Mouse (Mus musculus): ENCODE measurements around the gene Yeats4. TPM values are rescaled to one million over a fixed set of nuclear protein-coding genes. Genes with fewer than 3 reads are reported as not detected.

The Yeats4 gene
- 65.3 and 67.0 TPM in 2 replicates for polyA plus RNA-seq (2015; fragmentation: Nextera tagmentation; extraction: Ambion mirVana)

DNA sequence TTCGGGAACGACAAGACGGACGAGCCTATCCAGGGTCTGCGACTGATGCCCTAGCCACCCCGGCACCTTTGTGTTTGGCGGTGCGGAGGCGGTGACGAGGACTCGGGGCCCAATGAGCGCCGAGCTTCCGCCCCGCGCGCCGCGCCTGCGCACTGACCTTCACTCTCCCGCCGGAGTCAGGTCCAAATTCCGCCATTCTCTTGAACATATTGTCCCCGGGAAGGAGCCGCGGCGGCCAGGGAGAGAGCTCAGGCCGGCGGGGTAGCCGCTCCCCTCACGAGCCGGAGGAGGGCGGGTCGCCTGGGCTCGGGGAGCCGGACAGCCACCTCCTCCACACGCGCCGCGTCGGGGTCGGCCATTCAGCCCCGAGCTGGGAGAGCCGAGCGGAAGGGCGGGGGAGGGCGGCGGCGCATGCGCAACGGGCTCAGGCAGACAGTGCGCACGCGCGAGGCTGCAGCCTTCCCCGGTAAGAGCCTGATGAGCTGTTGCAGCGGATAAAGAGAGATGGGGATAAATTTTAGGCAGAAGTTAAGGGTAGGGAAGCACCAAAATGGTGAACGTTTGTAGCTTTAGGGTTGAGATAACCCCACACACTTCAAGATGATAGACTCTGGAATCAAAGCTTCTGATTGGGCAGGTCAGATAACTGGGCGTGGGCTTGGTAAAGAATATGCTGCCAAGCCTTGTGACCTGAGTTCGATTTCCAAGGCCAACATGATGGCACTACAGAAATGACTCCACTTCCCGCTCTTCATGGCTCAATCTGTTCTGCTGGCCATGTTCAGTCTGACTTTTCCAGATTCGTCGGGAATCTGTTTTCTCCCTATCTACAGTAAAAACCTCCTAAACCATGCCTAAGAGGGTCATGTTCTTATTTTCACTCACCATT, at the start of gene Yeats4:
TSS of gene Yeats4 (minus strand) at position 406 of the 889 bp plus-strand sequence.
- TF ChIP-seq CTCF (IDR thresholded peaks at IDR 0.05; ENCODE audit: low read depth) = 0 out of 2 replicates have a peak, but pooled peaks have one; percentile 5
- H3K4me1 ChIP-seq (replicated peaks; ENCODE audit: insufficient read depth, low read length) = no peaks in the 10 kb centered on the region; the same call in 1 of the 2 replicates
- H3K27me3 ChIP-seq (ENCODE audit: insufficient read depth, low read length) = no peaks in the 10 kb centered on the region
- peak within 1 kb of the TSS; percentile 51 for H3K4me3 ChIP-seq (replicated peaks; ENCODE audit: low read depth, low read length)
- peak within 1 kb of the TSS; percentile 95 for H3K27ac ChIP-seq
- H3K9ac ChIP-seq (ENCODE audit: low read depth, low read length) = peak within 1 kb of the TSS; percentile 73
- 2% methylated on average over 63 of the region's 63 CpGs for WGBS
- DNase-seq (ENCODE audit: low spot score) (peak; percentile 96), ATAC-seq (replicated peaks; ENCODE audit: low FRiP score, low read depth) (peak; percentile 93)
- H3K36me3 ChIP-seq (ENCODE audit: insufficient read depth, low read length) = 0 out of 2 replicates have a peak, but pooled peaks cover 19% of the 10 kb centered on the region
- peak within 1 kb of the TSS; percentile 88 for H3K4me2 ChIP-seq (ENCODE audit: low read length)
- H3K9me3 ChIP-seq (replicated peaks; ENCODE audit: low read length) = no peaks in the 10 kb centered on the region

DNA sequence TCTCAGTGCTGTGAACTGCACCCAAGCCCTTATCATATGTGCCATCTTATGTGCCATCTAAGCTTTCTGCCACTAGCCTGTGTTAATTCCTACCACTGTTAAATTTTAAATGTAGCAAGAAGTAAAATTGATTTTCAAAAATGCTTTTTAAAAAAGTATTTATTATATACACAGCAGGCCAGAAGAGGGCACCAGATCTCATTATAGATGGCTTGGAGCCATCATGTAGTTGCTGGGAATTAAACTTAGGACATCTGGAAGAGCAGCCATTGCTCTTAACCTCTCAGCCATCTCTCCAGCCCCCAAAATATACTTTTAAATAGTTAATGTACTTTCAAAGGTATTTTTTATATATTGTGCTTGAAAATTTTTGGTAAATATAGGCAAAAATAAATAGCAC, 47.7 kb upstream of the Yeats4 start:
- no peak overlapping the region for H3K4me2 ChIP-seq (ENCODE audit: low read length)
- ATAC-seq (replicated peaks; ENCODE audit: low FRiP score, low read depth) (no peak), DNase-seq (ENCODE audit: low spot score) (peak; percentile 47)
- H3K36me3 ChIP-seq (ENCODE audit: insufficient read depth, low read length) = no peaks in the 10 kb centered on the region
- no peaks in the 10 kb centered on the region for H3K4me1 ChIP-seq (replicated peaks; ENCODE audit: insufficient read depth, low read length)
- no peak overlapping the region for H3K27ac ChIP-seq
- no peak overlapping the region for H3K4me3 ChIP-seq (replicated peaks; ENCODE audit: low read depth, low read length)
- no peaks in the 10 kb centered on the region for H3K9me3 ChIP-seq (replicated peaks; ENCODE audit: low read length)
- H3K27me3 ChIP-seq (ENCODE audit: insufficient read depth, low read length) = no peaks in the 10 kb centered on the region
- TF ChIP-seq CTCF (IDR thresholded peaks at IDR 0.05; ENCODE audit: low read depth) = peak; percentile 61
- H3K9ac ChIP-seq (ENCODE audit: low read depth, low read length) = no peak overlapping the region

DNA sequence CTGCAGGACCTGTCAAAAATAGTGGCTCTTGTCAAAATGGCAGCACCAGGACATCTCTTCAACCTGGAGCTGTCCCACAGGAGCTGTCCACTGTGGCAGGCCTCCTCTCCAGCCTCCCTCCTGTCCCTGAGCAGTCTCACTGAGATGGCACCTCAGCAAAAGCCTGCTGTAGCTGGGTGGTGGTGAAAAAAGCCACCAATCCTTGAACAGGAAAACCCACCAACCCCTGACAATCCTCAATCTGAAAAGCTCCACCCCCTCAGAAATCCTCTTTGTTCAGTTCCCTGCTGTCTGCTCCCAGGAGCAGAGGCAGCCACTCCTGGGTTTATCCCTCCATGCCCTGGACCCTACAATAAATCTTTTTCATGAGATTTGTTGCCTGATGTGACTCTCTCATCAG, 35.6 kb upstream of the Yeats4 start:
- Histone ChIP-seq H3K27me3 (ENCODE audit: insufficient read depth, low read length) (no peaks in the 10 kb centered on the region), H3K36me3 (ENCODE audit: insufficient read depth, low read length) (no peaks in the 10 kb centered on the region), H3K4me3 (replicated peaks; ENCODE audit: low read depth, low read length) (no peak overlapping the region), H3K9me3 (replicated peaks; ENCODE audit: low read length) (no peaks in the 10 kb centered on the region; the same call in 1 of the 2 replicates), H3K27ac (no peak overlapping the region), H3K4me2 (ENCODE audit: low read length) (no peak overlapping the region), H3K4me1 (replicated peaks; ENCODE audit: insufficient read depth, low read length) (no peaks in the 10 kb centered on the region), H3K9ac (ENCODE audit: low read depth, low read length) (no peak overlapping the region)
- TF ChIP-seq CTCF (IDR thresholded peaks at IDR 0.05; ENCODE audit: low read depth) = no peak
- ATAC-seq (replicated peaks; ENCODE audit: low FRiP score, low read depth) = no peak
- no peak for DNase-seq (ENCODE audit: low spot score)

DNA sequence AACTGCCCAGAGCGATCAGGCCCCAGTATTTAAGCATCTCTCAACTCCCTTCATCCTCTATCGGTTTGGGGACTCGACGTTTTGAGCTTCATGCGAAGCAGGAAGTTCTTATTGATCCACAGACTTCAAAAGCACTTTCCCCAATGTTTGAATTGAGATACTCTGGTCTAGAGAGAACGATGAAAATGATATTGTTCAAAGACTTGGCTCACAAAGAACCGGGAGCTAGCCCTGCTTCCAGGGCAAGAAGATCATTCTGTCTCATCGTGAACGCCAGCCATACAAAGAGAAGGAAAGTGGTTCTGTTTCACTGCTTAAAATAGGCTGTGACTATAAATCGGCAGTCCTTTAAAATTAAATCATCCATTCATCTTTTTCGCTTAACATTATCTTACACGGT, 14.3 kb upstream of the Yeats4 start, which contains the start of gene 9530003J23Rik:
TSS of gene 9530003J23Rik (minus strand) at position 101 of the 400 bp plus-strand sequence.
- TF ChIP-seq CTCF (IDR thresholded peaks at IDR 0.05; ENCODE audit: low read depth) = no peak
- Histone ChIP-seq H3K4me3 (replicated peaks; ENCODE audit: low read depth, low read length) (no peak within 1 kb of the TSS), H3K4me1 (replicated peaks; ENCODE audit: insufficient read depth, low read length) (no peaks in the 10 kb centered on the region), H3K9me3 (replicated peaks; ENCODE audit: low read length) (no peaks in the 10 kb centered on the region), H3K9ac (ENCODE audit: low read depth, low read length) (no peak within 1 kb of the TSS), H3K36me3 (ENCODE audit: insufficient read depth, low read length) (no peaks in the 10 kb centered on the region), H3K27ac (no peak within 1 kb of the TSS), H3K4me2 (ENCODE audit: low read length) (no peak within 1 kb of the TSS), H3K27me3 (ENCODE audit: insufficient read depth, low read length) (no peaks in the 10 kb centered on the region)
- DNase-seq (ENCODE audit: low spot score) (no peak), ATAC-seq (replicated peaks; ENCODE audit: low FRiP score, low read depth) (no peak)
- WGBS = 90% methylated on average over 12 of the region's 12 CpGs

DNA sequence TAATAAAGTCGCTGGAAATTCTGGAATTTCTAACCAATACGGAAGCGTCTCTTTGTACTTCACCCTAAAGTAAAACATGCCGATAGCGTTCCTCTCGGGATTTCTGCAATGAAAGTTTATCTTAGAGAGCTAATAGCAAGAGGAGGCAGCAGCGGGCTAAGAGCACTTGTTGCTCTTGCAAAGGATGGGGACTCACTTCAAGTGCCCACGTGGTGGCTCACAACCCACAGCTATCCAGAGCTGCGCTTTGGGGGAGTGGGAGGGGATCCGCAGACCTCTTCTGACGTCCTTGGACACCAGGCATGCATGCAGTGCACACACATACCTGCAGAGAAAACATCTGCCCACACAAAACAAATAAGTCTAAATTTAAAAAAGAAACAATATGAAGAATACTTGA, 11.6 kb upstream of the Yeats4 start:
- Histone ChIP-seq H3K27ac (no peak overlapping the region), H3K9ac (ENCODE audit: low read depth, low read length) (no peak overlapping the region), H3K27me3 (ENCODE audit: insufficient read depth, low read length) (no peaks in the 10 kb centered on the region), H3K4me3 (replicated peaks; ENCODE audit: low read depth, low read length) (no peak overlapping the region), H3K9me3 (replicated peaks; ENCODE audit: low read length) (no peaks in the 10 kb centered on the region), H3K4me2 (ENCODE audit: low read length) (no peak overlapping the region), H3K4me1 (replicated peaks; ENCODE audit: insufficient read depth, low read length) (no peaks in the 10 kb centered on the region), H3K36me3 (ENCODE audit: insufficient read depth, low read length) (no peaks in the 10 kb centered on the region)
- DNase-seq (ENCODE audit: low spot score) (no peak), ATAC-seq (replicated peaks; ENCODE audit: low FRiP score, low read depth) (no peak)
- no peak for TF ChIP-seq CTCF (IDR thresholded peaks at IDR 0.05; ENCODE audit: low read depth)
- 51% methylated on average over 11 of the region's 11 CpGs for WGBS

DNA sequence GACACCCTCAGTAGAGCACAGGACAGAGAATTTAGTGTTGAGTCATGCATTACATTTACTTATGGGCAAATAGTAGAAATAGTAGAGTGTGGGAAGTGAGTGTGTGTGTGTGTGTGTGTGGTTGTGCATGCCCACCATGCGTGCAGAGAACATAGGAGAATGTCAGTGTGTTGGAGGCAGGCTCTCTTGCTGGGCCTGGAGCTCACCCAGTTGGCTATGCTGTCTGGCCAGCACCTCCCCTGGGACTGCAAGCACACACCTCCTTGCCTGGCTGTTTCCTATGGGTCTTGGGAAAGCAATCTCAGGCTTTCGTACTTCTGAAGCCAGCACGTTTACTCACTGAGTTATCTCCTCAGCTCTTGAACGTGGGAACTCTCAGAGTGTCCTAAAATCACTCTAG, 10.5 kb upstream of the Yeats4 start:
- no peaks in the 10 kb centered on the region for H3K4me1 ChIP-seq (replicated peaks; ENCODE audit: insufficient read depth, low read length)
- no peak overlapping the region for H3K27ac ChIP-seq
- no peaks in the 10 kb centered on the region for H3K9me3 ChIP-seq (replicated peaks; ENCODE audit: low read length)
- H3K36me3 ChIP-seq (ENCODE audit: insufficient read depth, low read length) = no peaks in the 10 kb centered on the region
- 76% methylated on average over 4 of the region's 4 CpGs for WGBS
- no peak overlapping the region for H3K4me2 ChIP-seq (ENCODE audit: low read length)
- no peak overlapping the region for H3K4me3 ChIP-seq (replicated peaks; ENCODE audit: low read depth, low read length)
- H3K9ac ChIP-seq (ENCODE audit: low read depth, low read length) = no peak overlapping the region
- DNase-seq (ENCODE audit: low spot score) (no peak), ATAC-seq (replicated peaks; ENCODE audit: low FRiP score, low read depth) (no peak)
- no peak for TF ChIP-seq CTCF (IDR thresholded peaks at IDR 0.05; ENCODE audit: low read depth)
- no peaks in the 10 kb centered on the region for H3K27me3 ChIP-seq (ENCODE audit: insufficient read depth, low read length)
